Mouse (Mus musculus) bone marrow macrophage, adult 2 months (primary cell): ENCODE results near the gene Rpap3.
"Not testable (repeated sequence)": the region's sequence is repeated elsewhere in the genome, so short reads cannot be mapped to it uniquely, and the experiment has no call there.

Source experiments
- CTCF ChIP-seq: IDR thresholded peaks from 2 replicates; pipeline ENCODE4 v1.5.1; 2012; ENCODE audit warnings: low read depth, mild to moderate bottlenecking, low read length, moderate library complexity
- POLR2A ChIP-seq: IDR thresholded peaks from 2 replicates; pipeline ENCODE4 v1.6.1; 2012; ENCODE audit warnings: mild to moderate bottlenecking, low read depth, low read length, borderline replicate concordance

DNA sequence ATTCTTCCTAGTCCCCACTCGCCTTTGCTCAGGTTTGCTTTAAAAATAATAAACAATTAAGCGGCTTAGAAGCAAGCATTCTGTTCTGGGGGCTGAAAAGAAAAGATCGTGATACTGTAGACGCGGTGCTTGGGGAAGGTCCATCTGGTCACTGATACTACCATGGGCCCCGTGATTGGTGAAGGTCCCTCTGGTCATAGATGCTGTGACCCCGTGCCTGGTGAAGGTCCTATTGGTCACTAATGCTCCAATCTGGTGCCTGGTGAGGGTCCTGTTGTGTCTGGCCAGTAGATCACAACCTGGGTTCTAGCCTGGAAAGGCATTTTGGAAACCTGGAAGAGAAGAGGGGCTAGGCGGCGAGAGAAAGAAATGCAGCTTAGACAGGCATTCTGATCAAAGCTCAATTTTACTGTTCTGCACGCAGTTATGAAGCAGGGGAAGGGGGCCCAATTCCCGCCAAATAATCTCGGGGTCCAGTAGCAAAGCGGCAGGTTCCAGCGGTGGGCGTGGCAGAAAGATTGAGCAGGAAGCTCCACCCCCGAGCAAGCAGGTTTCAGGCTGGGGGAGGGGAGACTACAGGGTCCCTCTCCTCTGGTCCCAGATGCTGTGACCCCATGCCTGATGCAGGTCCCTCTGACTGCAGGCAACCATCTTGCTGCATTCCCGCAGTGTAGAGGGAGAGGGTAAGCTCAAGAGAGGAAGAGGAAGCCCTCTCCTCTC lies 37.3 kb downstream of the Rpap3 start:
- not testable (repeated sequence) for TF ChIP-seq CTCF, POLR2A
